Mouse (Mus musculus): ENCODE data around the gene Trim67. TPM values are rescaled to one million over a fixed set of nuclear protein-coding genes. Genes with fewer than 3 reads are reported as not detected.

The Trim67 gene
- total RNA-seq, 1 experiment from 2014 or later, result not detected

DNA sequence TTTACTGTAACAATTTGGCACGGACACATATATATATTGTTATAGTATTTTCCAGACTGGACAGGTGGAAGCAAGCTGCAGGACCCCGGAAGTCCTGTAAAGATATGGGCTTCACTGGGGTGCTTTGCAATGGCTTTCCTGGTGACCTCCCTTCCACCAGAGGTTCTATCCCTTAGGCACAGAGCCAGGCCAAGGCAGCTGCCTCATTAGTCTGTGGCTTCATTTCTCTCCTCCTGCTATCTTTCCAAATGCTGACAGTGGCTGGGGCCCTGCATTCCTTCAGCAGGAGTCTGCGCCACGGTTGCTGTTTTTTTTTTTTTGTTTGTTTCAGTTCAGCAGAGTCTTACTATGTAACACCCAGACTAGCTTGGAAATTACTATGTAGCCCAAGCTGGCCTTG, 1.1 kb upstream of the Trim67 start:
- no peak for ATAC-seq (replicated peaks in 1 of 2; ENCODE audit: insufficient read depth in 1 of 2, low FRiP score in 2 of 2, low TSS enrichment in 1 of 2, low read depth in 1 of 2, poor library complexity in 2 of 2, severe bottlenecking in 2 of 2)

DNA sequence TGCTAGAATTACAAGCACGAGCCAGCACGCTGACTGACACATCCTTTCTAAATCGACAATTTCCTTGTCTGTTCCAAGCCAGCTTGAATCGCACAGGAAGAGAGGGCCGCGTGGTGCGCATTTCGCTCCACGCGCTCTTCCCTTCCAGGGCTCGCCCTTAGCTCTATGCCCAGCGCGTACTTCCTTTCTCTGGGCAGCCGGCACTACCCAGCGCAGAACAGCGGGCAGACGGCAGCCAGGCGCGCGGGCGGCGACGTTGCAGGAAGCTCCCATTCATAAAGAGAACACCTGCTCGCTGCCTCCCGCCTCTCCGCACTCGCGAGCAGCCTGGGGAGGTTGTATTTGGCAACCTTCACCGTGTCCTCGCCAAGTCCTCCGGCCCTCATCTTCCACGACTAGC, 706 bp upstream of the Trim67 start:
- peak; percentile 31 to 43; a peak in 2 of 4 replicates for ATAC-seq (replicated peaks in 1 of 2; ENCODE audit: insufficient read depth in 1 of 2, low FRiP score in 2 of 2, low TSS enrichment in 1 of 2, low read depth in 1 of 2, poor library complexity in 2 of 2, severe bottlenecking in 2 of 2)

DNA sequence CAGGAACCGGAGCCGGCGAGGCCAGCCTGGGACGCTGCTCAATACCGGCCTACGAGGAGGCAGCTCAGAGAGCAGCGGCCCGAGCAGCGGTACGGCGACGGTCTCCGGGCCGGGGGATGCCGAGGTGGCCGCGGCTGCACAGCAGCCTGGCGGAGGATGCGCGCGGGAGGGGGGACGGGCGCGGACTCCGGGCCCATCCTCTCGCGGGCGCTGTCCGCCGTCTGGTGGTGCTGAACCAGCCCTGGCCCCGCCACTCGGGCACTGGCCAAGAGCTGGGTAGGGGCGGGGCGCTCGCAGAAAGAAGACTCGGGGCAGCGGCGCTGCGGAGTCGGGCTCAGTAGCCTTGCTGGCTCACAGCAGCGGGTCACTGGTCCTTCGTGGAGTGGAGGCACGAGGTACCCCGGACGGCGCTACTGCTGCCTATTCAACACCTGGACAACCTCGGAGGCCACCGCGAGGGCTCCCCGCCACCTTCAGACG, 320 bp downstream of the Trim67 start:
- ATAC-seq (replicated peaks in 1 of 2; ENCODE audit: insufficient read depth in 1 of 2, low FRiP score in 2 of 2, low TSS enrichment in 1 of 2, low read depth in 1 of 2, poor library complexity in 2 of 2, severe bottlenecking in 2 of 2), result peak; percentile 62 to 63

DNA sequence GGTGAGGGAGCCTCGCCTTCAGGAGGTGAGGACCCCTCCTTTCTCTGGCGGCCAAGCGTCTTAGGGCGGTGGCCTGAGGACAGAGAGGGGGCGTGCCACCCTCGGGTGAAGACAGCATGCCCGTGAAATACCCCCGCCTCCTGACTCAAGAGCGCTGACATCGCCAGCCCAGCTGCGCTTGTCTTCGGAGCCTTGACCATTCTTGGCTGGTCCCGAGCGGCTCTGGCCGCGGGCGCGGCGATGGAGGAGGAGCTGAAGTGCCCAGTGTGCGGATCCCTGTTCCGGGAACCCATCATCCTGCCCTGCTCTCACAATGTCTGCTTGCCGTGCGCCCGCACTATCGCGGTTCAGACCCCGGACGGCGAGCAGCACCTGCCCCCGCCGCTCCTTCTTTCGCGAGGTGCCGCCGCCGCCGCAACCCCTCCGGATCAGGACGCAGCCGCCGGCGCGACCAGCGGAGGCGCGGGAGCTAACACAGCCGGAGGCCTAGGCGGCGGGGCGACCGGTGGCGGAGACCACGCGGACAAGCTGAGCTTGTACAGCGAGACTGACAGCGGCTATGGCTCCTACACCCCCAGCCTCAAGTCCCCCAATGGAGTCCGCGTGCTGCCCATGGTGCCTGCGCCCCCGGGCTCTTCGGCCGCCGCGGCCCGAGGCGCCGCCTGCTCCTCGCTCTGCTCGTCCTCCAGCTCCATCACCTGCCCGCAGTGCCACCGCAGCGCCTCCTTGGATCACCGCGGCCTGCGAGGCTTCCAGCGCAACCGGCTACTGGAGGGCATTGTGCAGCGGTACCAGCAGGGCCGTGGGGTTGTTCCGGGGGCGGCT, 981 bp downstream of the Trim67 start:
- no peak for ATAC-seq (replicated peaks in 1 of 2; ENCODE audit: insufficient read depth in 1 of 2, low FRiP score in 2 of 2, low TSS enrichment in 1 of 2, low read depth in 1 of 2, poor library complexity in 2 of 2, severe bottlenecking in 2 of 2)

DNA sequence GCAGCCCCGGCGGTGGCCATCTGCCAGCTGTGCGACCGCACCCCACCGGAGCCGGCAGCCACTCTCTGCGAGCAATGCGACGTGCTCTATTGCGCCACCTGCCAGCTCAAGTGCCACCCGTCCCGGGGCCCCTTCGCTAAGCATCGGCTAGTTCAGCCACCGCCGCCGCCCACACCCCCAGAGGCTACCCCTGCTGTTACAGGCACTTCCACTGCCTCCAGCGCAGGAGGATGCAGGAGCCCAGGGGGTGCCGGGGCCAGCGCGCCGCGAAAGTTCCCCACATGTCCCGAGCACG, 1.5 kb downstream of the Trim67 start:
- peak in 1 of 2 experiments; percentile 29; a peak in 1 of 4 replicates for ATAC-seq (replicated peaks in 1 of 2; ENCODE audit: insufficient read depth in 1 of 2, low FRiP score in 2 of 2, low TSS enrichment in 1 of 2, low read depth in 1 of 2, poor library complexity in 2 of 2, severe bottlenecking in 2 of 2)

DNA sequence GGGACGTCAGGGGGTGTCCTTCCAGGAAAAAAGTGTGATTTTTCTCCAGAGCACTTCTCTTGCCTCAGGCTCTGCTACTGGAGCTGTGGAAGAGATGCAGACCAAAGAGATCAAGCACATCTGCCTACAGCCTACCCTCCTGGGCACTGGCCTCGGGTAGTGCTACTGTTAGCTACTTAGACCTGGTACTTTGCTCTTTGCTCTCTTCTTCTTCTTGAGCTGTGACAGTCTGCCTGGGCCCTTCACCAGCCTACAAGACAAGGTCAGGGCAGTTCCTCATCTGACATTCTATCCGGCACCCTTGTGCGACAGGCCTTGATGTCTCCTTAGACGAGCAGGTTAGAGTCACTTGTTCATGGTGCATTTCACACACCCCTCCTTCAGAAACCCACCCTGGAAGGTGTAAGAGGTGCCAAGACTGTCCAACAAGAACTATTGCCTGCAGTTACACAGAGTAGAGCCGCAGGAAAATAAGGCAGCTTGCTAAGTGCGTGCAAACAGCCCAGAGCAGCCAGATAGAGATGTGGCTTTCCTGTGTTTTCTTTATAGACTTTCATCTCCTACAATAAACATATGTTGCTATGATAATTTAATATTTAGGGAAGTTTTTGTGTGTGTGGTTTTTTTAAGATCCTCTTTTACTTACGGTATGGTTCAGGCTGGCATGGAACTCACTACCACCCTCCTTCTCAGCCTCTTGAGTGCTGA, 3.0 kb downstream of the Trim67 start:
- ATAC-seq (replicated peaks in 1 of 2; ENCODE audit: insufficient read depth in 1 of 2, low FRiP score in 2 of 2, low TSS enrichment in 1 of 2, low read depth in 1 of 2, poor library complexity in 2 of 2, severe bottlenecking in 2 of 2), result no peak

DNA sequence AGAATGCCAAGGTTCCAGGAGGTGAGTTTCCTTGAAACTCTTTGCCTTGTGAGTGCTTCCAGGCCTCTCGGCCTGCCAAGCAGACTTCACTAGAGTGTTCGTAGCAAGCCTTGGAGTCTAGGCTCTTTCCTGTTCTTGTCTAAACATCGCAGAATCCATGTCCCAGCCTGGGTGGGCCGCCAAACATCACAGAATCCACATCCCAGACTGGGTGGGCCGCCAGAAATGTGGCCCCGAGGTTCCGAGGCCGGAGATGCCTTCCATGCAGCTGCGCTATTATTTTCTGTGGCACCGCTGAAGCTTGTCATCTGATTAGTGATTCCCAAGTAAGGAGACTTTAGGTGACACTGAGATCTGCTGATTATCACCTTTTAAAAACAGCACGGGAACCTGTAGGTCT, 7.7 kb downstream of the Trim67 start:
- no peak for ATAC-seq (replicated peaks in 1 of 2; ENCODE audit: insufficient read depth in 1 of 2, low FRiP score in 2 of 2, low TSS enrichment in 1 of 2, low read depth in 1 of 2, poor library complexity in 2 of 2, severe bottlenecking in 2 of 2)

DNA sequence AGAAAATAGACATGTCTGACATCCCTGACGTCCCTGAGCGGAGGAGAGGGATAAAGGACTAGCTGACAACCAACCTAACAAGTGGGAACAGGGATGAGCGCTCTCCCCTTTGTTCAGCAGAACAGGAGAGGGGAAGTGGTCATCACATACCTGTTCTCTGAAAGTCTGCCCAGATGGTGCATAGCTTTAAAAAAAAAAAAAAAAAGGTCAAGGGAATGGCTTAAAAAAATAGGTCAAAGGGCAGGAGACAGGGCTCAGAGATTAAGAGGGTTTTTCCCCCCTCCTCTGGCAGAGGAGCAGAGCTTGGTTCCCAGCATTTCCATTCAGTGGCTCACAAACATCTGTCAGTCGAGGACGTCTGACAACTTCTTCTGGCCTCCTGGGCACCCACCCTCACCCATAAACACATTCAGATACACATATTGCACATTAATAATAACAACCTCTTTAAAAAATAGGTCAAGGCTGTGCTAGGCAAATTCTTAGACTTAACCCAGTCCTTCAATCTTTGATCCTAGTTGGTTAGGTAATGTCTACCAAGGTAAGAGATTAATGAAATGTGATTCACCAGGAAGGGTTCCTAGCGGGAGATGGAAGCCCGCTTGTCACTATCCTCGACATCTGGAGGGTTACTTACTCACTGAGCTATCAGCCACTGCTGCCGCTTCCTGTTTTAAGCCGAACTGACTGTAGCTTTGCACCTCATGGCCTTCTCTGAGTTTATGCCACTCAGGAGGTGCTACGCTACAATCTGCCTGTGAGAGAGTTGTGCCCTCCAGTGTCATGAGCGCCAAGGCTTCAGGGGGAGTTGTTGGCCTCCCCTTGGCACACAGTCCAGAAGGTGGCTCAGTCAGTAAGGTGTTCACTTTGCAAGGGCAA, 11.2 kb downstream of the Trim67 start:
- no peak for ATAC-seq (replicated peaks in 1 of 2; ENCODE audit: insufficient read depth in 1 of 2, low FRiP score in 2 of 2, low TSS enrichment in 1 of 2, low read depth in 1 of 2, poor library complexity in 2 of 2, severe bottlenecking in 2 of 2)

DNA sequence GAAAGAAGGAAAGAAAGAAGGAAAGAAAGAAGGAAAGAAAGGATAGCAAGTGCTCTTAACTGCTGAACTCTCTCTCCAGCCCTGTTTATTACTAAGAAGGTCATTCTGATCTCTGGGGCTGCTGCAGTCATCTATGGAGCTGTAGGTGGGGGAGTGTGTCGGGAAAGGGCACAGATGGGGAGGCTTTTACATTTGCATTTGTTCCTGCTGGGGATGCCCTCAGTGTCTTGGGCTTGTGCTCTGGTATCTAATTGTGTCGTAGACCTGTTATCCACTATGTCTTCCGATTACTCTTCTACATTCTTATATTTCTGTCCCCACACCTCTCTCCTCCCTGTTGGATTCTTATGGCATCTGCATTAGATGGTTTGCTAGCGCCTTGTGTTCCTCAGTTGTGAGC, 13.1 kb downstream of the Trim67 start:
- ATAC-seq (replicated peaks in 1 of 2; ENCODE audit: insufficient read depth in 1 of 2, low FRiP score in 2 of 2, low TSS enrichment in 1 of 2, low read depth in 1 of 2, poor library complexity in 2 of 2, severe bottlenecking in 2 of 2), result no peak

DNA sequence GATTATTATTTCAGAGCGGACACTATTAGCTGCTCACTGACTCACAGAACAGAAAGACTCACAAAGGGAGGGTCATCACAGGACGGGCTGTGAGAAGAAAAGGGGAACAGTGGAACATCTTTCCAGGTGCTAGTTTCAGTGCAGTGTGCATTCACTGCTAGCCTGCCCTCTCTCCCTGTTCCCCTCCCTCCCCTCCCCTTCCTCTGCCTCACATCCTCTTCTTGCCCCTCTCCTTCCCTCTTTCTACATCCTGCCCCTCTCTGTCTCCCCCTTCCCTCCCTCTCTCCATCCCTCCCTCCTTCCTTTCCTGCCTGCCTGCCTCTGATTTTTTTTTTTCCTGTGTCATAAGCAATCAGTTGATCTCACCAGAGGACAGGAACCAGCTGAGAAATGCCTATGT, 16.5 kb downstream of the Trim67 start:
- ATAC-seq (replicated peaks in 1 of 2; ENCODE audit: insufficient read depth in 1 of 2, low FRiP score in 2 of 2, low TSS enrichment in 1 of 2, low read depth in 1 of 2, poor library complexity in 2 of 2, severe bottlenecking in 2 of 2), result no peak

DNA sequence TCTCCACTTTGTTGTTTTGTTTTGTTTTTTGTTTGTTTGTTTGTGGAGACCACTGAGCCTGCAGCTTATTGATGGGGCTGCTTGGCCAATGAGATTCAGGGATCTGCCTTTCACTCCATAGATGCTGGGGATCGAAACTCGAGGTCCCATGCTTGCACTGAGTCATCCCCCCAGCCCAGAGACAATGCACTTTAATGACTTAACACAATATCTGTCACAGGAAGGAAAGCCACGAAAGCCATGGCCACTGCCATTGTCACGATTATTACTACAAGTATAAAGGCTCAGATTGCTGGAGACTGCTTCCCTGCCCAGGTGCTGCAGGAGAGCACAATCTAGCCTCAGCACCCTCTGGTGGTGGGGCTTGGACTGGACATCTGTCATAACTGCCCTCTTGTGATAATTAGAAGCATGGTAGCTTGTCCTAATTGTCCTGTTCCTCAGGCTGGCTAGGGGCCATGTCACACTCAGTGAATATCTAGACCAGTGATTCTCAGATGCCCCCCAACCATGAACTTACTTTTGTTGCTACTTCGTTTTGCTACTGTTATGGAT, 17.2 kb downstream of the Trim67 start:
- ATAC-seq (replicated peaks in 1 of 2; ENCODE audit: insufficient read depth in 1 of 2, low FRiP score in 2 of 2, low TSS enrichment in 1 of 2, low read depth in 1 of 2, poor library complexity in 2 of 2, severe bottlenecking in 2 of 2), result peak in 1 of 2 experiments; percentile 39; a peak in 1 of 4 replicates

DNA sequence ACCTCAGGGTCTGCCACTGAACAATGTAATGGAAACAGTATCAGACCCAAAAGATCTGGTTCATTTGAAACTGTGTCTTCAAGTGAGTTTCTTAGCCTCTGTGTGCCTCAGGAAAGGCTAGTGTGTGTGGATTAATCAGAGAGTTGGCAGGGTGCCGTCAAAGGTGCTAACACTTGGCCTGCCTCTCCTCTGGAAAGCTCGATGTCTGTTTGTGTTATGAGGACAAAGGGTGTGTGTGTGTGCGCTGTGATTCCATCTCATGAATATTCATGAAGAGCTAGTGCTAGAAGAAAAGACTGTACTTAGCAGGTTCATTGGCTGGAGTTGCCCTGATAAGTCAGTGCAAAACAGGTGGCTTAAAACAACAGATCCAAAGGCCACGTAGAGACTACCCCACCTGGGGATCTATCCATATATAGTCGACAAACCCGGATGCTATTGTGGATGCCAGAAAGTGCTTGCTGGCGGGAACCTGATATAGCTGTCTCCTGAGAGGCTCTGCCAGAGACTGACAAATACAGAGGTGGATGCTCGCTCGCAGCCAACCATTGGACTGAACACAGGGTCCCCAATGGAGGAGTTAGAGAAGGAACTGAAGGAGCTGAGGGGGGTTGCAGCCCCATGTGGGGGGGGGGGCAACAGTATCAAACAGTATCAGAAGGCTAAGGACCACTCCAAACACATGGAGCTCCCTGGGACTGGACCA, 17.9 kb downstream of the Trim67 start:
- no peak for ATAC-seq (replicated peaks in 1 of 2; ENCODE audit: insufficient read depth in 1 of 2, low FRiP score in 2 of 2, low TSS enrichment in 1 of 2, low read depth in 1 of 2, poor library complexity in 2 of 2, severe bottlenecking in 2 of 2)

DNA sequence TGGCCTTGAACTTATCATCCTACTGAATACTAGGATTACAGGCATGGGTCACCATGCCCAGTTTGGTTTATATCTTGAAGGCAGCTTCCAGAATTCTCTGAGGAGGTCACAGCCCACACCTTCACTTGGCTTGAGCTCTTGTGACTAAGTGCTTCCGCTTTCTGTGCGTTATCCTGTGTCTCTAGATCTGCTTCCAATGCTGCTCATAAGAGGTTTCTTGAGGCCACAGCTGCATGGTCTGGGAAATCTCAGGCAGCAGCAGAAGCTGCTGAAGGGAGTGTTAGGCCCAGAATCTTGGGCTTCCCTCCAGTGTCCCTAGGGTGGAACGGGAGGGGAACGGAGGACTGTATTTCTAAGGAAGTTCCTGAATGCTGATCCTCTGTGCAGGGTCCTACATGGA, 20.4 kb downstream of the Trim67 start:
- ATAC-seq (replicated peaks in 1 of 2; ENCODE audit: insufficient read depth in 1 of 2, low FRiP score in 2 of 2, low TSS enrichment in 1 of 2, low read depth in 1 of 2, poor library complexity in 2 of 2, severe bottlenecking in 2 of 2), result no peak

DNA sequence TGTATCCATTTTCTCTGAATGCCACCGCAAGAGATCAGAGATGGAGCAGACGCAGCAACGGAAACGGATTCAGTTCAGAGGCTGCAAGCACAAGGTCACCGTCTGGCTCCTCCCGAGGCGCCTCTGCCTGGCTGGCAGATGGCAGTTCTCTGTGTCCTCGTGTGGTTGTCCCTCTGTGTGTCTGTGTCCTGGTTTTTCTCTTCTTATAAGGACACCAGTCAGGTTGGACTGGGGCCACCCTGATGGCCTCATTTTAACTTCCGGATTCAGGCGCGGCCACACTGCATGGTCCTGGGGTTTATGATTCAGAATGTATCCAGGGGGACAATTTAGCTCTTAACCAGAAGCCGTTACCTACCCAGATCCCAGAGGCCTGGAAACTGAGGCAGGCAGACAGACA, 23.0 kb downstream of the Trim67 start:
- no peak for ATAC-seq (replicated peaks in 1 of 2; ENCODE audit: insufficient read depth in 1 of 2, low FRiP score in 2 of 2, low TSS enrichment in 1 of 2, low read depth in 1 of 2, poor library complexity in 2 of 2, severe bottlenecking in 2 of 2)

DNA sequence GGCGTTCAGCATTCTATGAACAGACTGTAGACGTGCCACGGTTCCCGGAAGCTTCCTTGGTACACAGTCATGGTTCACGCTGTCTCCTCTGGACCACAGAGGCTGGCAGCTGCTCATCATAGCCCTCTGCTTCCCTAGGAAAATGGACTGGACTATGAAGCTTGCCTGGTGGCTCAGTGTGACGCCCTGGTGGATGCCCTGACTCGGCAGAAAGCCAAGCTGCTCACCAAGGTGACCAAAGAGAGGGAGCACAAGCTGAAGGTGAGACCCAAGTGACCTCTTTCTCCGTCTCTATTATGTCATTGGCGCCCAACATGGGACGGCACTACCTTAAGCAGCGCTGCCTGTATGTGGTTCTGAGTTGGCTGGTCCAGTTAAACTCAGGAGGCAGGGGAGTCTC, 24.0 kb downstream of the Trim67 start:
- ATAC-seq (replicated peaks in 1 of 2; ENCODE audit: insufficient read depth in 1 of 2, low FRiP score in 2 of 2, low TSS enrichment in 1 of 2, low read depth in 1 of 2, poor library complexity in 2 of 2, severe bottlenecking in 2 of 2), result no peak

DNA sequence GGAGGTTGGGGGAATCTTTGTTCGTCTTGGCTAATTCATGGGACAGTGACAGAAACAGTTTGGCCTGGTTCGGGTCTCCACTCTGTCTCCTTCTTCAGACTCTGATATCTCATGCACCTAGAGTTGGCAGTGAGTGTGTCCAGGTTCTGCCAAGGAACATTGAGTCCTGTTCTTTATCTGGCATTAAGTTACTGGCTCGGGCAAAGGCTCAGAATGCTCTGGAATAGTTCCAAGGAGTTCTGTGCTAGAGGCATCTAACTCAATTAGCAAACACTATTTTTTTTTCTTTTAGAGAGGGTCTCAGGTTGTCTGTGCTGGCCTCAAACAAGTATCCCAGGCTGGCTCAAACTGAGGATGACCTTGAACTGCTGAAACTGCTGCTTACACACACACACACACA, 24.5 kb downstream of the Trim67 start:
- no peak for ATAC-seq (replicated peaks in 1 of 2; ENCODE audit: insufficient read depth in 1 of 2, low FRiP score in 2 of 2, low TSS enrichment in 1 of 2, low read depth in 1 of 2, poor library complexity in 2 of 2, severe bottlenecking in 2 of 2)

DNA sequence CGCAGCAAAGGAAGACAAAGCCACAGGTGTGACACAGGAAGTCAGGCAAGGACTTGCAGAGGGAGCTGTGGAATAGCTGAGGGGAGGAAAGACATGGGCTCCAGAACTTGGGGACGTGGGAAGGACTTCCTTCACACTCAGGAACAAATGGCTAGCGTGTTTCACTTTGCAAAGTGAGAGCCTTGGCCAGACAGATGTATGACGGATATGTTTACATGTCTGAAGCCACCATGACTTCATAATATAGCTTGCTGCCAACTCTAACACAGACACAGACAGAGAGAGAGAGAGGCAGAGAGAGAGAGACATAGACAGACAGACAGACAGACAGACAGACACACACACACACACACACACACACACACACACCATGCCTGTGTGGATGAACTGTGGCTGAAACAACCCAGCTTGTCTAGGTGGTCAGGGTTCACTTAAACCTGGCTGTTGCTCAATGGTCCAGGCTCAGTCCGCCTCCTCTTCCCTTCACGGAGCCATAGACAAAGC, 26.8 kb downstream of the Trim67 start:
- ATAC-seq (replicated peaks in 1 of 2; ENCODE audit: insufficient read depth in 1 of 2, low FRiP score in 2 of 2, low TSS enrichment in 1 of 2, low read depth in 1 of 2, poor library complexity in 2 of 2, severe bottlenecking in 2 of 2), result no peak
